30 mouse cellular contexts compared by ENCODE assay signal in the genomic region with DNA sequence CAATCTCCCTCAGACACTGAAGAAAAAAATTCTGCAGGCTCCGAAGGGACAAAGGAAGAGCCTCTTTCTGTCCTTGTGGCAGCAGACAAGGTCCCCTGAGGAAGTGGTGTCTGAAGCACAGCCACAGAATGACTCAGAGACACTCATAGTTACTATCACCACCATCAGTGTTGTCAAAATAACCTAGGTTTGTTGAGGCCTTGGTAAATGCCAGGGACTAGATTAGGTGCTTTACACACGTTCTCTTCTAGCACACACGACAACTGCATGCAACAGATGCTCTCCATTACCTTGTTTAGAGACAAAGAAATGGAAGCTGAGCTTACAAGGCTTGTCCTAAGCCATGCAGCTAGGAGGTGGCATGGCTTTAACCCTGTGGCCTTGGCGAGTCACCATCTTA. TPM values are rescaled to one million over a fixed set of nuclear protein-coding genes. Genes with fewer than 3 reads are reported as not detected.
DNase-seq lines count a peak whose midpoint lies in the region; ATAC-seq and TF ChIP-seq lines count a peak whose summit lies in the region.
"Had no signal": no experiment of that assay in that cellular context is flagged by ENCODE, and none has a peak within 500 bp of the region (broad histone marks: within the 10 kb centered on the region; RNA-seq: fewer than 3 reads in every experiment).

No protein-coding gene starts in this region.

- peak; percentile 80 for ATAC-seq in CD4-positive, CD25-positive, alpha-beta regulatory T cell, adult 4 months
- ATAC-seq in liver, postnatal 0 days: no peak
- ATAC-seq: forebrain, embryonic 15.5 days; hindbrain, embryonic 16.5 days; intestine, postnatal 0 days; Patski had no signal

- H3K4me3 ChIP-seq in liver, postnatal 0 days (ENCODE audit: low read depth, low read length): no peak overlapping the region
- H3K4me3 ChIP-seq: embryonic facial prominence, embryonic 10.5 days; embryonic facial prominence, embryonic 13.5 days; erythroblast, embryonic 14.5 days; forebrain, embryonic 12.5 days; forebrain, embryonic 15.5 days; heart, embryonic 12.5 days; heart, embryonic 15.5 days; hindbrain, embryonic 10.5 days; hindbrain, embryonic 13.5 days had no signal

- H3K27ac ChIP-seq in liver, postnatal 0 days (ENCODE audit: low read depth): no peak overlapping the region
- H3K27ac ChIP-seq: embryonic facial prominence, embryonic 10.5 days; embryonic facial prominence, embryonic 13.5 days; forebrain, embryonic 12.5 days; forebrain, embryonic 15.5 days; heart, embryonic 15.5 days; hindbrain, embryonic 10.5 days; hindbrain, embryonic 13.5 days had no signal

- 57% methylated on average over 4 of the region's 4 CpGs for WGBS in liver, postnatal 0 days (ENCODE audit: insufficient replicate concordance)

- DNase-seq in adrenal gland, postnatal 36 days: peak; percentile 21 to 28
- no peak for DNase-seq in adrenal gland, postnatal 4 days (ENCODE audit: low spot score in 2 of 2)
- DNase-seq in CD4-positive helper T cell, adult 2 months (ENCODE audit: low read depth, low spot score): peak; percentile 51
- peak; percentile 53 for DNase-seq in induced T-regulatory cell, adult 2 months (ENCODE audit: low read depth)
- DNase-seq in layer of hippocampus, adult 9-11 months: no peak
- DNase-seq in liver, postnatal 0 days: no peak
- DNase-seq in cerebellum, adult 11-12 months: no peak
- DNase-seq: adrenal gland, postnatal 25 days; cerebellum, adult 11 months; cerebellum, adult 8-10 months; cerebellum, postnatal 10 days; cerebellum, postnatal 36 days; embryo, embryonic 11 days; gastrocnemius, postnatal 25 days; heart, adult 18-20 months; heart, postnatal 10 days; heart, postnatal 36 days had no signal

- no peak for TF ChIP-seq EP300 in liver, postnatal 0 days (IDR thresholded peaks at IDR 0.05; ENCODE audit: low read depth)

- H3K4me2 ChIP-seq in liver, postnatal 0 days (ENCODE audit: low read depth, low read length): no peak overlapping the region
- H3K4me2 ChIP-seq: embryonic facial prominence, embryonic 13.5 days; forebrain, embryonic 12.5 days; forebrain, embryonic 15.5 days; heart, embryonic 12.5 days; heart, embryonic 15.5 days; hindbrain, embryonic 13.5 days had no signal

- H3K36me3 ChIP-seq in liver, postnatal 0 days (replicated peaks; ENCODE audit: insufficient read depth, low read length): no peaks in the 10 kb centered on the region
- H3K36me3 ChIP-seq: embryonic facial prominence, embryonic 10.5 days; embryonic facial prominence, embryonic 13.5 days; forebrain, embryonic 12.5 days; forebrain, embryonic 15.5 days; heart, embryonic 12.5 days; heart, embryonic 15.5 days; hindbrain, embryonic 10.5 days; hindbrain, embryonic 13.5 days had no signal

- no peak for TF ChIP-seq CTCF in liver, postnatal 0 days (IDR thresholded peaks at IDR 0.05; ENCODE audit: low read depth)

- H3K9me3 ChIP-seq in liver, postnatal 0 days (ENCODE audit: low read length): no peaks in the 10 kb centered on the region
- H3K9me3 ChIP-seq: embryonic facial prominence, embryonic 10.5 days; embryonic facial prominence, embryonic 13.5 days; forebrain, embryonic 12.5 days; forebrain, embryonic 15.5 days; heart, embryonic 12.5 days; heart, embryonic 15.5 days; hindbrain, embryonic 10.5 days; hindbrain, embryonic 13.5 days had no signal

- H3K27me3 ChIP-seq in liver, postnatal 0 days (ENCODE audit: insufficient read depth, low read length): no peaks in the 10 kb centered on the region
- H3K27me3 ChIP-seq: forebrain, embryonic 15.5 days; hindbrain, embryonic 13.5 days had no signal

- no peak overlapping the region for H3K9ac ChIP-seq in liver, postnatal 0 days (replicated peaks)
- H3K9ac ChIP-seq: embryonic facial prominence, embryonic 13.5 days; forebrain, embryonic 12.5 days; forebrain, embryonic 15.5 days; heart, embryonic 12.5 days; heart, embryonic 15.5 days; hindbrain, embryonic 13.5 days had no signal

- H3K4me1 ChIP-seq in liver, postnatal 0 days (ENCODE audit: insufficient read depth): no peaks in the 10 kb centered on the region
- H3K4me1 ChIP-seq: embryonic facial prominence, embryonic 10.5 days; embryonic facial prominence, embryonic 13.5 days; forebrain, embryonic 12.5 days; forebrain, embryonic 15.5 days; heart, embryonic 15.5 days; hindbrain, embryonic 10.5 days; hindbrain, embryonic 13.5 days had no signal

RNA-seq across cellular contexts. Expression of gene Lrrn2, which starts 14.5 kb away (rescaled TPM):
- 10 to 100 TPM in 1 of 2 experiments, 1 to 10 TPM in 1; 9.0 to 15.4 TPM for total RNA-seq in adrenal gland, postnatal 36 days (2021)
- 10 to 100 TPM; 10.9 to 13.2 TPM for total RNA-seq in adrenal gland, postnatal 4 days (2021)
- not detected for polyA plus RNA-seq in CD4-positive, CD25-positive, alpha-beta regulatory T cell, adult 4 months (2017; shearing (Covaris generic))
- 0.05 TPM in 1 of 2 replicates, not detected in the other for polyA plus RNA-seq in liver, postnatal 0 days (2015; fragmentation: Nextera tagmentation; extraction: Ambion mirVana)
- polyA plus RNA-seq: erythroblast, embryonic 14.5 days; Patski had no signal

Comparison
In these comparisons a context has a peak if more than half of its experiments do, and no peak if none do; other contexts are left out.
1. DNase-seq: peak in adrenal gland, postnatal 36 days (2 of 2), CD4-positive helper T cell, adult 2 months (single experiment) and induced T-regulatory cell, adult 2 months (single experiment); none in adrenal gland, postnatal 4 days (0 of 2), layer of hippocampus, adult 9-11 months (single experiment), liver, postnatal 0 days (single experiment) and cerebellum, adult 11-12 months (single experiment).